Mouse (Mus musculus): Measurements from ENCODE around the gene Gm28372. TPM values are rescaled to one million over a fixed set of nuclear protein-coding genes. Genes with fewer than 3 reads are reported as not detected.
A peak's percentile ranks its signal among the peaks of the same experiment; 100 is the strongest.

Gene Gm28372
- polyA plus RNA-seq, 1 experiment, result 0.04 TPM

DNA sequence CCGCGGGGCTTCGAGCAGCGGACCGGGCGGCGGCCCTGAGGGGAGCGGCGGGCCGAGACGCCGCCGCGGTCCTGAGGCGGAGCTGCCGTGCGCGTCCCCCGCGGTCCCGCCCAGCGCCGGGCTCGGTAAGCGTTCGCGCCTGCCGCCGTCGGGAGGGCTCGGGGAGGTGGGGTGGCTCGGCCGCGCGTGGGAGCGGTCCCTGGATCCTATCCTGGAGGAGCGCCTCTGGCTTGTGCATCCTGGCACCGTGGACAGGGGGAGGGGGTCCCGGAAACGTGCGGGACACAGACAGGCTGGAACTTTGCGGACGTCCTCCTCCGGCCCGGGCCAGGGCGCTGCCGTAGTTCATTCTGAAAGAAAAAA, 45.4 kb downstream of the Gm28372 start:
- Histone ChIP-seq H3ac (ENCODE audit: control insufficient read depth, insufficient read length) (peak overlapping the region; percentile 74), H3K4me2 (ENCODE audit: low read depth) (peak overlapping the region; percentile 78), H3K27me3 (ENCODE audit: control insufficient read depth, insufficient read depth, insufficient read length) (no peaks in the 10 kb centered on the region), H3K36me3 (ENCODE audit: control insufficient read depth, insufficient read depth) (no peaks in the 10 kb centered on the region), H3K79me2 (ENCODE audit: control insufficient read depth, insufficient read depth) (peaks cover 50% of the 10 kb centered on the region), H3K4me3 (peak overlapping the region; percentile 60)
- TF ChIP-seq SRF (IDR thresholded peaks at IDR 0.05; ENCODE audit: control insufficient read depth, insufficient read length, low read depth) (no peak), MYOG (IDR thresholded peaks at IDR 0.05; ENCODE audit: control insufficient read depth in 1 of 3, insufficient read depth in 1 of 3, insufficient read length in 2 of 3, low read depth in 2 of 3) (no peak), E2F4 (IDR thresholded peaks at IDR 0.05; ENCODE audit: insufficient read depth) (no peak), TCF3 (IDR thresholded peaks at IDR 0.05; ENCODE audit: insufficient read length, low read depth) (no peak), MAX (IDR thresholded peaks at IDR 0.05; ENCODE audit: low read depth) (no peak), POLR2AphosphoS2 (IDR thresholded peaks at IDR 0.05; ENCODE audit: insufficient read length, low read depth) (no peak), REST (IDR thresholded peaks at IDR 0.05; ENCODE audit: insufficient read depth, insufficient read length) (no peak)

DNA sequence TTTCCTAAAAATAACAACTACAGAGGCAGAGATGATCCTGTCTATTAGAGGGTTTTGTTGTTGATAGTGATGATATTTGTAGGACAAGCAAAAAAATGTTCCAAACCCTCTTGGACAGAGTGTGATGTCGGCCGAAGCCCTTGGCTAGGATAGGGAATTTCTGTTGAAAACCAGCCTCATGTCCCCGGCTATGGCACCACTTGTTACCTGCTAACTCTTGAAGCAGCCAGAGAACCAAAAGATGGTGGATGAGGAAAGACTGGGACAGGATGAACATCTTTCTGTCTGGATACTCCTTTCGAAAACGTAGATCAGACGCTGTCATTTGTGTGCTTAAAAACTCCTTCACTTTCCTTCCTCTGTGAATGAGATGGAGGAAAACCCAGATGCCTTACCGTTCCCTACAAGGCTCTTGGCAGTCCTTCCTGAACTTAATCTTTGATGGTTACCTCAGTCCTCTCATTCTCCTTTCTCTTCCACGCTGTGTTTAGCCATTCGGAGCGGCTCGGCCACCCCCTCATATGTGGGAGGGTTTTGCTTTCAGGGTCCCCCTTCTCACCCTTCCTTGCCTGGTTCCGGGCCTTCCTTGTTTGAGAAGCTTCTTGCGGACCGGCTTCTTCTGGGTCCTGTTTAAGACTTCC, 46.2 kb downstream of the Gm28372 start:
- Histone ChIP-seq H3K79me2 (ENCODE audit: control insufficient read depth, insufficient read depth) (peaks cover 58% of the 10 kb centered on the region), H3K27me3 (ENCODE audit: control insufficient read depth, insufficient read depth, insufficient read length) (no peaks in the 10 kb centered on the region), H3K4me2 (ENCODE audit: low read depth) (peak overlapping the region; percentile 78), H3K4me3 (peak overlapping the region; percentile 60), H3K36me3 (ENCODE audit: control insufficient read depth, insufficient read depth) (no peaks in the 10 kb centered on the region), H3ac (ENCODE audit: control insufficient read depth, insufficient read length) (peak overlapping the region; percentile 74)
- no peak for TF ChIP-seq TCF12 (IDR thresholded peaks at IDR 0.05; ENCODE audit: insufficient read depth, poor library complexity, severe bottlenecking)
- TF ChIP-seq E2F4 (IDR thresholded peaks at IDR 0.05; ENCODE audit: insufficient read depth), result no peak
- no peak for TF ChIP-seq CEBPB (IDR thresholded peaks at IDR 0.05; ENCODE audit: insufficient read depth, poor library complexity, severe bottlenecking)
- no peak for TF ChIP-seq SRF (IDR thresholded peaks at IDR 0.05; ENCODE audit: control insufficient read depth, insufficient read length, low read depth)
- no peak for TF ChIP-seq POLR2AphosphoS2 (IDR thresholded peaks at IDR 0.05; ENCODE audit: insufficient read length, low read depth)
- TF ChIP-seq TCF3 (IDR thresholded peaks at IDR 0.05; ENCODE audit: insufficient read length, low read depth), result no peak
- TF ChIP-seq USF1 (IDR thresholded peaks at IDR 0.05; ENCODE audit: low read depth), result no peak
- no peak for TF ChIP-seq MYOD1 (IDR thresholded peaks at IDR 0.05; ENCODE audit: control insufficient read depth in 1 of 3, insufficient read length in 2 of 3, low read depth in 2 of 3)
- TF ChIP-seq MYOG (IDR thresholded peaks at IDR 0.05; ENCODE audit: control insufficient read depth in 1 of 3, insufficient read depth in 1 of 3, insufficient read length in 2 of 3, low read depth in 2 of 3), result no peak
- no peak for TF ChIP-seq REST (IDR thresholded peaks at IDR 0.05; ENCODE audit: insufficient read depth, insufficient read length)
- no peak for TF ChIP-seq MAX (IDR thresholded peaks at IDR 0.05; ENCODE audit: low read depth)

- H3K4me3 ChIP-seq, result peak overlapping the region; percentile 60
- TF ChIP-seq E2F4 (IDR thresholded peaks at IDR 0.05; ENCODE audit: insufficient read depth) (no peak), POLR2AphosphoS2 (IDR thresholded peaks at IDR 0.05; ENCODE audit: insufficient read length, low read depth) (no peak), CEBPB (IDR thresholded peaks at IDR 0.05; ENCODE audit: insufficient read depth, poor library complexity, severe bottlenecking) (no peak), REST (IDR thresholded peaks at IDR 0.05; ENCODE audit: insufficient read depth, insufficient read length) (no peak), POLR2A (IDR thresholded peaks at IDR 0.05; ENCODE audit: insufficient read length, low read depth) (no peak), MYOD1 (IDR thresholded peaks at IDR 0.05; ENCODE audit: control insufficient read depth in 1 of 3, insufficient read length in 2 of 3, low read depth in 2 of 3) (no peak), TCF12 (IDR thresholded peaks at IDR 0.05; ENCODE audit: insufficient read depth, poor library complexity, severe bottlenecking) (no peak), SRF (IDR thresholded peaks at IDR 0.05; ENCODE audit: control insufficient read depth, insufficient read length, low read depth) (no peak), MYOG (IDR thresholded peaks at IDR 0.05; ENCODE audit: control insufficient read depth in 1 of 3, insufficient read depth in 1 of 3, insufficient read length in 2 of 3, low read depth in 2 of 3) (no peak), TCF3 (IDR thresholded peaks at IDR 0.05; ENCODE audit: insufficient read length, low read depth) (no peak), USF1 (IDR thresholded peaks at IDR 0.05; ENCODE audit: low read depth) (no peak), MAX (IDR thresholded peaks at IDR 0.05; ENCODE audit: low read depth) (no peak)
- no peak overlapping the region for H3ac ChIP-seq (ENCODE audit: control insufficient read depth, insufficient read length)
- peak overlapping the region; percentile 78 for H3K4me2 ChIP-seq (ENCODE audit: low read depth)
- no peaks in the 10 kb centered on the region for H3K27me3 ChIP-seq (ENCODE audit: control insufficient read depth, insufficient read depth, insufficient read length)
- no peaks in the 10 kb centered on the region for H3K36me3 ChIP-seq (ENCODE audit: control insufficient read depth, insufficient read depth)
- peaks cover 62% of the 10 kb centered on the region for H3K79me2 ChIP-seq (ENCODE audit: control insufficient read depth, insufficient read depth)
These were observed 46.7 kb downstream of the Gm28372 start for GRCm38 (mm10) chr2:130451727-130452090.

DNA sequence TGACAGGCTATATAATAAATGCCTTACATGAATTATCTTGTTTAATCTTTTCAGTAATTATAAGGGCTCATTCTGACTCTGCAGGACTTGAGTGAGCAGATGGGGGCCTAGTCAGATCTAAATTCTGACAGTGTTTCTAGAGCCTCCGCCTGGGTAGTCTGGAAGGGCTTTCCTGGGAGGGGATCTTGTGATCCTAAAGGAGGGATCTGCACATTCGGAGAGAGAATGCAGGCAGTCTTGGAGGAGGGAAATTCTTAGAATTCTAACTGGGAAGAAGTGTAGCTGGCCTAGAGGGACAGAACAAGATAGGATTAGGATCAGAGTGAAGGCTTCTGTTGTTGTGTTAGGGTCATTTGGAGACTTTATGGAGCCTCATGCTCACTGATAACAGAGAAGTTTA, 47.2 kb downstream of the Gm28372 start:
- H3K36me3 ChIP-seq (ENCODE audit: control insufficient read depth, insufficient read depth), result no peaks in the 10 kb centered on the region
- no peaks in the 10 kb centered on the region for H3K27me3 ChIP-seq (ENCODE audit: control insufficient read depth, insufficient read depth, insufficient read length)
- no peak overlapping the region for H3ac ChIP-seq (ENCODE audit: control insufficient read depth, insufficient read length)
- H3K79me2 ChIP-seq (ENCODE audit: control insufficient read depth, insufficient read depth), result peaks cover 68% of the 10 kb centered on the region
- peak overlapping the region; percentile 78 for H3K4me2 ChIP-seq (ENCODE audit: low read depth)
- TF ChIP-seq MYOD1 (IDR thresholded peaks at IDR 0.05; ENCODE audit: control insufficient read depth in 1 of 3, insufficient read length in 2 of 3, low read depth in 2 of 3), result no peak
- TF ChIP-seq MYOG (IDR thresholded peaks at IDR 0.05; ENCODE audit: control insufficient read depth in 1 of 3, insufficient read depth in 1 of 3, insufficient read length in 2 of 3, low read depth in 2 of 3), result no peak
- no peak for TF ChIP-seq CEBPB (IDR thresholded peaks at IDR 0.05; ENCODE audit: insufficient read depth, poor library complexity, severe bottlenecking)
- TF ChIP-seq USF1 (IDR thresholded peaks at IDR 0.05; ENCODE audit: low read depth), result no peak
- TF ChIP-seq MAX (IDR thresholded peaks at IDR 0.05; ENCODE audit: low read depth), result no peak
- no peak for TF ChIP-seq POLR2AphosphoS2 (IDR thresholded peaks at IDR 0.05; ENCODE audit: insufficient read length, low read depth)
- H3K4me3 ChIP-seq, result peak overlapping the region; percentile 60

DNA sequence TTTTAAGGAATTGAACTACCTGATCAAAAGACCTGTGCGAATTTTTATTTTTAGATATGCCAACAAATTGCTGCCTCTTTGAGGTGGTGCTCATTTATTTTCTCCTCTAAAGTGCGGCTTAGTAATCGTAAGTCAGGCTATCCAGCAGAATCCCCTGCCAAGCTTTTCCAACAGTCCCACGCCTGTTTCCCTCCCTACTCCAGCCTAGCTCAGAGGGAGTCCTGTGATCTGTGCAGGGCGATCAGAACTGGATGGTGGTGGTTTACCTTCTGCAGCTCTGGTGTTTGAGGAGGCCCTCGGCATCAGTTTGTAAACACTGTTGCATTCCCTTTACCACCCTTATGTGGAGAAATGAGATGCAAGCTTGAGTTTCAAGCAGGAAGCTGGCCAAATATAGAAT, 48.4 kb downstream of the Gm28372 start:
- Histone ChIP-seq H3K4me2 (ENCODE audit: low read depth) (no peak overlapping the region), H3K4me3 (no peak overlapping the region)
- TF ChIP-seq USF1 (IDR thresholded peaks at IDR 0.05; ENCODE audit: low read depth), result no peak
- no peak for TF ChIP-seq POLR2AphosphoS2 (IDR thresholded peaks at IDR 0.05; ENCODE audit: insufficient read length, low read depth)
- TF ChIP-seq SRF (IDR thresholded peaks at IDR 0.05; ENCODE audit: control insufficient read depth, insufficient read length, low read depth), result no peak
- TF ChIP-seq CEBPB (IDR thresholded peaks at IDR 0.05; ENCODE audit: insufficient read depth, poor library complexity, severe bottlenecking), result no peak
- TF ChIP-seq E2F4 (IDR thresholded peaks at IDR 0.05; ENCODE audit: insufficient read depth), result no peak
- TF ChIP-seq MYOG (IDR thresholded peaks at IDR 0.05; ENCODE audit: control insufficient read depth in 1 of 3, insufficient read depth in 1 of 3, insufficient read length in 2 of 3, low read depth in 2 of 3), result no peak

More for the DNA sequence above, 48.4 kb downstream of the Gm28372 start:
- Histone ChIP-seq H3K36me3 (ENCODE audit: control insufficient read depth, insufficient read depth) (no peaks in the 10 kb centered on the region), H3K27me3 (ENCODE audit: control insufficient read depth, insufficient read depth, insufficient read length) (no peaks in the 10 kb centered on the region), H3ac (ENCODE audit: control insufficient read depth, insufficient read length) (no peak overlapping the region), H3K79me2 (ENCODE audit: control insufficient read depth, insufficient read depth) (peaks cover 79% of the 10 kb centered on the region)
